Mouse (Mus musculus) spleen, postnatal 0 days (tissue): ENCODE data around the gene Arntl. TPM values are rescaled to one million over a fixed set of nuclear protein-coding genes. Genes with fewer than 3 reads are reported as not detected.

Experiments
- polyA plus RNA-seq: library from polyadenylated mRNA; unstranded; fragments of >200 nt; fragmentation: Nextera tagmentation; extraction: Ambion mirVana; gene quantifications from 2 replicates; pipeline ENCODE4 v1.2.1, GENCODE M21; 2015

The Arntl gene
- polyA plus RNA-seq, result 5.2 and 6.1 TPM in 2 replicates

GRCm38 (mm10) chr7:113206644-113207470 lies at the start of gene Arntl:
Gene Arntl, plus strand, starts transcription at chr7:113207465.

Other genes starting within 250 kb of the Arntl start
- gene Btbd10, start 161.9 kb downstream of the Arntl start, polyA plus RNA-seq, result 10.6 and 13.9 TPM in 2 replicates
- gene Pth, start 181.1 kb downstream of the Arntl start, polyA plus RNA-seq, result not detected in 2 replicates